Mouse (Mus musculus) ovary, postnatal 14 days (tissue): Measurements from ENCODE around the gene Gm17545.

Source experiments
- DNase-seq: peaks from one replicate; pipeline ENCODE4 v3.0.0; 2022; ENCODE audit warnings: low spot score

Gm17545 gene

GRCm38 (mm10) chr9:22494203-22494807 is 40.2 kb downstream of the Gm17545 start:
- no peak for DNase-seq

GRCm38 (mm10) chr9:22495133-22495532 is 41.0 kb downstream of the Gm17545 start:
- no peak for DNase-seq

- no peak for DNase-seq
Measured at GRCm38 (mm10) chr9:22497021-22497767, 43.1 kb downstream of the Gm17545 start.

GRCm38 (mm10) chr9:22502972-22503371 is 48.9 kb downstream of the Gm17545 start:
- DNase-seq, result no peak

GRCm38 (mm10) chr9:22503581-22503980 is 49.5 kb downstream of the Gm17545 start:
- no peak for DNase-seq

- DNase-seq, result no peak
Measured at GRCm38 (mm10) chr9:22505574-22505973, 51.5 kb downstream of the Gm17545 start.
